13 mouse cellular contexts compared by ENCODE assay signal in the genomic region with DNA sequence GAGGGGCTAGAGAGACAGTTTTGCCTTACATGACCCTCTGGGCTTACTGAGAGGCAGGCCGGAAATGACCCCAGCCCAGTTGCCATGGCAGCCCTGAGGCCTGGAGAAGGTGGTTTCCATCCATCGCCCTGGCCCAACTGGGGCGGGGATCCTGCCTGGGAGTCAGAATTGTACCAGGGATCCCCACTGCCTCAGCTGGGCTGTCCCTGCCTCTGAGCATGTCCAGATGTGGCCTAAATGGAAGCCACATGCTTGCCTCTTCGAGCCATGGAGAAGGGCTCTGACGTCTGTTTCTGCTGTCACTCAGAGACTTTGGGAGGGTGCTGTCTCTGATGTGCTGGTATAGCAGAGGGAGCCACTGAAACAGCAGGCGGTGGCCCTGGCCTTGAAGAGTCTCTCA. TPM values are rescaled to one million over a fixed set of nuclear protein-coding genes. Genes with fewer than 3 reads are reported as not detected.
DNase-seq lines count a peak whose midpoint lies in the region; ATAC-seq and TF ChIP-seq lines count a peak whose summit lies in the region.
"Had no signal": no experiment of that assay in that cellular context is flagged by ENCODE, and none has a peak within 500 bp of the region (broad histone marks: within the 10 kb centered on the region; RNA-seq: fewer than 3 reads in every experiment).

No protein-coding gene starts in this region.

- no peak overlapping the region for H3K4me3 ChIP-seq in hindbrain, embryonic 10.5 days
- H3K4me3 ChIP-seq in hindbrain, embryonic 16.5 days (ENCODE audit: low read length), result no peak overlapping the region
- no peak overlapping the region for H3K4me3 ChIP-seq in forebrain, postnatal 0 days (ENCODE audit: low read depth, low read length)
- H3K4me3 ChIP-seq in neural tube, embryonic 11.5 days (ENCODE audit: low read depth, low read length), result no peak overlapping the region
- H3K4me3 ChIP-seq in liver, postnatal 0 days (ENCODE audit: low read depth, low read length), result no peak overlapping the region
- H3K4me3 ChIP-seq: heart, embryonic 15.5 days; myocyte had no signal

- TF ChIP-seq EP300 in liver, postnatal 0 days (IDR thresholded peaks at IDR 0.05; ENCODE audit: low read depth), result no peak

- peak; percentile 81 for DNase-seq in hindbrain, embryonic 10.5 days (ENCODE audit: low spot score)
- peak; percentile 53 for DNase-seq in embryo, embryonic 11.5 days (ENCODE audit: low read depth, low spot score)
- no peak for DNase-seq in forebrain, postnatal 0 days
- DNase-seq in neural tube, embryonic 11.5 days (ENCODE audit: low spot score), result peak; percentile 53
- no peak for DNase-seq in liver, postnatal 0 days
- DNase-seq: cerebellum, adult 11-12 months; kidney, adult 2 months; layer of hippocampus, adult 9-11 months; lung, postnatal 36 days had no signal

- H3K27ac ChIP-seq in hindbrain, embryonic 10.5 days, result peak overlapping the region; percentile 65
- H3K27ac ChIP-seq in hindbrain, embryonic 16.5 days (ENCODE audit: low read depth, low read length), result no peak overlapping the region
- no peak overlapping the region for H3K27ac ChIP-seq in forebrain, postnatal 0 days (ENCODE audit: low read depth, low read length)
- peak overlapping the region; percentile 56; the same call in 1 of the 2 replicates for H3K27ac ChIP-seq in neural tube, embryonic 11.5 days (ENCODE audit: low read depth, low read length)
- H3K27ac ChIP-seq in liver, postnatal 0 days (ENCODE audit: low read depth), result no peak overlapping the region
- H3K27ac ChIP-seq: heart, embryonic 15.5 days had no signal

- peaks cover 56% of the 10 kb centered on the region for H3K4me1 ChIP-seq in hindbrain, embryonic 10.5 days (replicated peaks)
- H3K4me1 ChIP-seq in hindbrain, embryonic 16.5 days (ENCODE audit: control insufficient read depth, insufficient read depth, low read depth, low read length), result peaks cover 14% of the 10 kb centered on the region; the same call in 1 of the 2 replicates
- no peaks in the 10 kb centered on the region for H3K4me1 ChIP-seq in forebrain, postnatal 0 days (ENCODE audit: insufficient read depth)
- H3K4me1 ChIP-seq in neural tube, embryonic 11.5 days (ENCODE audit: control insufficient read depth, insufficient read depth, low read length), result peaks cover 12% of the 10 kb centered on the region
- no peaks in the 10 kb centered on the region for H3K4me1 ChIP-seq in liver, postnatal 0 days (ENCODE audit: insufficient read depth)

- no peaks in the 10 kb centered on the region for H3K9me3 ChIP-seq in hindbrain, embryonic 10.5 days
- no peaks in the 10 kb centered on the region for H3K9me3 ChIP-seq in hindbrain, embryonic 16.5 days (ENCODE audit: control insufficient read depth, low read length)
- H3K9me3 ChIP-seq in forebrain, postnatal 0 days (ENCODE audit: low read length), result no peaks in the 10 kb centered on the region
- no peaks in the 10 kb centered on the region for H3K9me3 ChIP-seq in neural tube, embryonic 11.5 days (ENCODE audit: control insufficient read depth, low read length)
- no peaks in the 10 kb centered on the region for H3K9me3 ChIP-seq in liver, postnatal 0 days (ENCODE audit: low read length)
- H3K9me3 ChIP-seq: heart, embryonic 15.5 days had no signal

- no peak overlapping the region for H3K9ac ChIP-seq in hindbrain, embryonic 16.5 days (ENCODE audit: low read depth, low read length)
- no peak overlapping the region for H3K9ac ChIP-seq in forebrain, postnatal 0 days
- no peak overlapping the region for H3K9ac ChIP-seq in neural tube, embryonic 11.5 days (ENCODE audit: low read length)
- H3K9ac ChIP-seq in liver, postnatal 0 days (replicated peaks), result no peak overlapping the region
- H3K9ac ChIP-seq: heart, embryonic 15.5 days had no signal

- H3K4me2 ChIP-seq in hindbrain, embryonic 16.5 days (ENCODE audit: low read length), result no peak overlapping the region
- no peak overlapping the region for H3K4me2 ChIP-seq in forebrain, postnatal 0 days (ENCODE audit: low read depth)
- H3K4me2 ChIP-seq in neural tube, embryonic 11.5 days (ENCODE audit: low read depth), result no peak overlapping the region; the same call in 1 of the 2 replicates
- no peak overlapping the region for H3K4me2 ChIP-seq in liver, postnatal 0 days (ENCODE audit: low read depth, low read length)
- H3K4me2 ChIP-seq: heart, embryonic 15.5 days had no signal

- WGBS in hindbrain, embryonic 10.5 days, result 45% methylated on average over 6 of the region's 6 CpGs
- 42% methylated on average over 6 of the region's 6 CpGs for WGBS in hindbrain, embryonic 16.5 days
- WGBS in forebrain, postnatal 0 days, result 65% methylated on average over 6 of the region's 6 CpGs
- 26% methylated on average over 6 of the region's 6 CpGs for WGBS in neural tube, embryonic 11.5 days
- 47% methylated on average over 6 of the region's 6 CpGs for WGBS in liver, postnatal 0 days (ENCODE audit: insufficient replicate concordance)

- ATAC-seq in hindbrain, embryonic 16.5 days, result no peak
- 0 out of 2 replicates have a peak, but pooled peaks have one; percentile 5 for ATAC-seq in forebrain, postnatal 0 days
- no peak for ATAC-seq in neural tube, embryonic 11.5 days (ENCODE audit: insufficient read depth, low FRiP score, low TSS enrichment)
- ATAC-seq in megakaryocyte progenitor cell, adult 5-6 weeks (replicated peaks; ENCODE audit: poor library complexity), result no peak
- no peak for ATAC-seq in liver, postnatal 0 days

- TF ChIP-seq CTCF in forebrain, postnatal 0 days (IDR thresholded peaks at IDR 0.05; ENCODE audit: low read depth), result no peak
- no peak for TF ChIP-seq CTCF in liver, postnatal 0 days (IDR thresholded peaks at IDR 0.05; ENCODE audit: low read depth)

- H3K27me3 ChIP-seq in hindbrain, embryonic 10.5 days (ENCODE audit: insufficient read depth, poor library complexity, severe bottlenecking), result no peaks in the 10 kb centered on the region
- no peaks in the 10 kb centered on the region for H3K27me3 ChIP-seq in hindbrain, embryonic 16.5 days (replicated peaks; ENCODE audit: control insufficient read depth, insufficient read depth, low read length)
- no peaks in the 10 kb centered on the region for H3K27me3 ChIP-seq in forebrain, postnatal 0 days (ENCODE audit: insufficient read depth, low read length)
- H3K27me3 ChIP-seq in neural tube, embryonic 11.5 days (ENCODE audit: control insufficient read depth, insufficient read depth, low read length), result no peaks in the 10 kb centered on the region
- no peaks in the 10 kb centered on the region for H3K27me3 ChIP-seq in liver, postnatal 0 days (ENCODE audit: insufficient read depth, low read length)

- no peaks in the 10 kb centered on the region for H3K36me3 ChIP-seq in hindbrain, embryonic 10.5 days
- H3K36me3 ChIP-seq in hindbrain, embryonic 16.5 days (ENCODE audit: control insufficient read depth, insufficient read depth, low read length), result no peaks in the 10 kb centered on the region
- H3K36me3 ChIP-seq in forebrain, postnatal 0 days (ENCODE audit: insufficient read depth), result no peaks in the 10 kb centered on the region
- H3K36me3 ChIP-seq in neural tube, embryonic 11.5 days (ENCODE audit: control insufficient read depth, insufficient read depth, low read length), result no peaks in the 10 kb centered on the region
- no peaks in the 10 kb centered on the region for H3K36me3 ChIP-seq in liver, postnatal 0 days (replicated peaks; ENCODE audit: insufficient read depth, low read length)
- H3K36me3 ChIP-seq: heart, embryonic 15.5 days had no signal

RNA-seq across cellular contexts. Expression of gene Fbln2, which starts 24.2 kb away (rescaled TPM):
- 28.5 and 32.2 TPM in 2 replicates for polyA plus RNA-seq in hindbrain, embryonic 10.5 days (2016; fragmentation: Nextera tagmentation; extraction: Ambion mirVana)
- polyA plus RNA-seq in hindbrain, embryonic 16.5 days (2015; fragmentation: Nextera tagmentation; extraction: Ambion mirVana), result 29.7 and 34.2 TPM in 2 replicates
- 26.7 and 41.1 TPM in 2 replicates for total RNA-seq in forebrain, postnatal 0 days (2014; rRNA removed)
- 18.6 and 19.6 TPM in 2 replicates for polyA plus RNA-seq in forebrain, postnatal 0 days (2015; fragmentation: Nextera tagmentation; extraction: Ambion mirVana)
- polyA plus RNA-seq in neural tube, embryonic 11.5 days (2014; fragmentation: Nextera tagmentation; extraction: Ambion mirVana), result 28.4 and 28.8 TPM in 2 replicates
- not detected in 2 replicates for total RNA-seq in megakaryocyte progenitor cell, adult 5-6 weeks (2015)
- total RNA-seq in megakaryocyte progenitor cell, adult 5-6 weeks (2017), result not detected in 2 replicates
- polyA plus RNA-seq in liver, postnatal 0 days (2015; fragmentation: Nextera tagmentation; extraction: Ambion mirVana), result 3.8 and 4.0 TPM in 2 replicates

Comparison
In these comparisons a context has a peak if more than half of its experiments do, and no peak if none do; other contexts are left out.
1. H3K27ac ChIP-seq: peak in hindbrain, embryonic 10.5 days (single experiment) and neural tube, embryonic 11.5 days (single experiment); none in hindbrain, embryonic 16.5 days (single experiment), forebrain, postnatal 0 days (single experiment) and liver, postnatal 0 days (single experiment).
2. DNase-seq: peak in hindbrain, embryonic 10.5 days (single experiment), embryo, embryonic 11.5 days (single experiment) and neural tube, embryonic 11.5 days (single experiment); none in forebrain, postnatal 0 days (single experiment) and liver, postnatal 0 days (single experiment).